Mouse (Mus musculus) hindbrain, embryonic 16.5 days (tissue): ENCODE measurements at regions not wholly inside any gene's neighbourhood (a gene's known extent, or its start where the extent isn't known, plus 50 kb on each side); places are given as distances from the start of the nearest gene placed in this dataset.
A peak's percentile ranks its signal among the peaks of the same experiment; 100 is the strongest.

ENCODE experiments used
- ATAC-seq: fragments of 200-750 bp; cut with Nextera tagmentation; 2 replicates; pipeline ENCODE4 v1.8.0; 2017; ENCODE audit warnings: moderate TSS enrichment, moderate library complexity
- H3K27ac ChIP-seq: fragments of 300-500 bp; sonication (generic); 2 replicates; pipeline ENCODE4 v1.5.1; 2014; ENCODE audit warnings: low read depth, mild to moderate bottlenecking, control low read depth, low read length, moderate library complexity
- H3K27me3 ChIP-seq: fragments of 300-500 bp; sonication (generic); replicated peaks from 2 replicates; pipeline ENCODE4 v1.6.1; 2014; ENCODE audit warnings: low read length; ENCODE audit not compliant: control insufficient read depth, insufficient read depth
- H3K36me3 ChIP-seq: fragments of 300-500 bp; sonication (generic); 2 replicates; pipeline ENCODE4 v1.6.1; 2014; ENCODE audit warnings: mild to moderate bottlenecking, low read length, moderate library complexity, mixed read lengths; ENCODE audit not compliant: control insufficient read depth, insufficient read depth
- H3K4me1 ChIP-seq: fragments of 300-500 bp; sonication (generic); 2 replicates; pipeline ENCODE4 v1.6.1; 2014; ENCODE audit warnings: low read depth, low read length; ENCODE audit not compliant: control insufficient read depth, insufficient read depth
- H3K4me2 ChIP-seq: fragments of 300-500 bp; sonication (generic); 2 replicates; pipeline ENCODE4 v1.6.1; 2014; ENCODE audit warnings: mild to moderate bottlenecking, low read length, control low read depth, moderate library complexity
- H3K4me3 ChIP-seq: fragments of 300-500 bp; sonication (generic); 2 replicates; pipeline ENCODE4 v1.5.1; 2014; ENCODE audit warnings: mild to moderate bottlenecking, low read length, control low read depth, moderate library complexity
- H3K9ac ChIP-seq: fragments of 300-500 bp; sonication (generic); 2 replicates; pipeline ENCODE4 v1.6.1; 2014; ENCODE audit warnings: low read depth, mild to moderate bottlenecking, control low read depth, low read length, moderate library complexity
- H3K9me3 ChIP-seq: fragments of 300-500 bp; sonication (generic); 2 replicates; pipeline ENCODE4 v1.6.1; 2014; ENCODE audit warnings: mild to moderate bottlenecking, low read length, moderate library complexity; ENCODE audit not compliant: control insufficient read depth
- WGBS: fragments of 180-500 bp; shearing (Covaris S2); extraction: QIAGEN DNeasy Blood & Tissue Kit; methylation state at CpG from one replicate; pipeline ENCODE4 v1.1.7; 2014; 5-methylcytosine and 5-hydroxymethylcytosine counted together

DNA sequence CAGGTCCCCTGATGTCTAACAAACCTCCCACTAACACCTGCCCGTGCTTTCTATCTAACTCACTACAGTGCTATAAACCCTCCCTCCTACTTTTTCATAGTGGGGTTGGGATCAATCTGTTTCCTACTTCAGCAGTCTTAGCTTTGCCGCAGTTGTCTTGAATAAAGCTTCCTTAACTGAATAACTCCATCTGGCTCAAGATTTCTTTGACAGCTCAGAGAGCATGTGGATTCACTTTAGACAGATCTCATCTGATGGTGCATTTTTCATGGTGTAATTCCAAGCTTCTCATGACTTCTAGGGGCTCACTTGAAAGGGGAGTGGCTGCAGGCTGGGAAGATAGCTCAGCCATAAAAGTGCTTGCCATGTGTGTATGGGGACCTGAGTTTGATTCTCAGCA is 313.2 kb upstream of the Dpyd start:
- 84% methylated on average over 2 of the region's 2 CpGs for WGBS
- Histone ChIP-seq H3K9ac (no peak overlapping the region), H3K27ac (no peak overlapping the region), H3K4me2 (no peak overlapping the region), H3K36me3 (no peaks in the 10 kb centered on the region), H3K9me3 (no peaks in the 10 kb centered on the region), H3K4me1 (no peaks in the 10 kb centered on the region), H3K27me3 (no peaks in the 10 kb centered on the region), H3K4me3 (no peak overlapping the region)
- no peak for ATAC-seq

- H3K9ac ChIP-seq, result no peak overlapping the region
- no peaks in the 10 kb centered on the region for H3K4me1 ChIP-seq
- H3K4me3 ChIP-seq, result no peak overlapping the region
- H3K4me2 ChIP-seq, result no peak overlapping the region
- no peaks in the 10 kb centered on the region for H3K27me3 ChIP-seq
- H3K36me3 ChIP-seq, result no peaks in the 10 kb centered on the region
- H3K9me3 ChIP-seq, result no peaks in the 10 kb centered on the region
- no peak overlapping the region for H3K27ac ChIP-seq
- no peak for ATAC-seq
Measured at GRCm38 (mm10) chr3:118275917-118276316, 286.0 kb upstream of the Dpyd start.

- Histone ChIP-seq H3K27me3 (no peaks in the 10 kb centered on the region), H3K4me3 (no peak overlapping the region), H3K9ac (no peak overlapping the region), H3K4me2 (no peak overlapping the region), H3K4me1 (no peaks in the 10 kb centered on the region), H3K36me3 (no peaks in the 10 kb centered on the region), H3K27ac (no peak overlapping the region), H3K9me3 (no peaks in the 10 kb centered on the region)
- no peak for ATAC-seq
- 71% methylated on average over 5 of the region's 5 CpGs for WGBS
Measured at GRCm38 (mm10) chr3:118278274-118278673, 283.7 kb upstream of the Dpyd start.

GRCm38 (mm10) chr3:118286946-118287345 is 275.0 kb upstream of the Dpyd start:
- Histone ChIP-seq H3K9ac (no peak overlapping the region), H3K36me3 (no peaks in the 10 kb centered on the region), H3K4me1 (no peaks in the 10 kb centered on the region), H3K27me3 (no peaks in the 10 kb centered on the region), H3K4me2 (no peak overlapping the region), H3K27ac (no peak overlapping the region), H3K9me3 (no peaks in the 10 kb centered on the region), H3K4me3 (no peak overlapping the region)
- ATAC-seq, result no peak
- 57% methylated on average over 3 of the region's 3 CpGs for WGBS

DNA sequence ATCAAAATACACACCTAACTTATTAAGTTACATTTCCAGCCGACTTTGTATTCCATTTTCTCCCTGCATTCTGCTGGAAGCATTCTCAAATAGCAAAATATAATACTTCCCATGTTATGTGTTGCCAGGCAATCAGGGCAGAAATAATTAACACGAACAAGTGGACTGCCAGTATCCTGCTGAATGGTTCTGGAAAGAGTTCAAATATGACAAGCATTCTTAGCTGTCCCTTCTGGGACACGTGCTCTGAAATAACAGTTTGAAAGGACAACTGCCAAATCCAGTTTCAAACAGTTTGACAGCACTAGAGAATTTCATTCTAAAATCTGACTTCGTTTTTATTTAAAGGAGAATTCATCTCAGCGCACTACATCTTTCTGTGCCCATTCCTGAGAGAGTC is 236.8 kb upstream of the Dpyd start:
- Histone ChIP-seq H3K27ac (no peak overlapping the region), H3K4me1 (no peaks in the 10 kb centered on the region), H3K27me3 (no peaks in the 10 kb centered on the region), H3K9ac (no peak overlapping the region), H3K4me3 (no peak overlapping the region), H3K4me2 (no peak overlapping the region), H3K9me3 (no peaks in the 10 kb centered on the region), H3K36me3 (no peaks in the 10 kb centered on the region)
- 54% methylated on average over 5 of the region's 5 CpGs for WGBS
- peak; percentile 63; the same call in 1 of the 2 replicates for ATAC-seq

- no peak overlapping the region for H3K27ac ChIP-seq
- H3K9ac ChIP-seq, result no peak overlapping the region
- no peak overlapping the region for H3K4me2 ChIP-seq
- H3K4me3 ChIP-seq, result no peak overlapping the region
- no peaks in the 10 kb centered on the region for H3K36me3 ChIP-seq
- ATAC-seq, result no peak; the same call in 1 of the 2 replicates
- H3K27me3 ChIP-seq, result no peaks in the 10 kb centered on the region
- no peaks in the 10 kb centered on the region for H3K4me1 ChIP-seq
- H3K9me3 ChIP-seq, result no peaks in the 10 kb centered on the region
- 76% methylated on average over 2 of the region's 2 CpGs for WGBS
Measured at GRCm38 (mm10) chr3:118328237-118328636, 233.7 kb upstream of the Dpyd start.

GRCm38 (mm10) chr3:118329132-118329674 is 232.7 kb upstream of the Dpyd start:
- no peak for ATAC-seq
- Histone ChIP-seq H3K9ac (no peak overlapping the region), H3K27me3 (no peaks in the 10 kb centered on the region), H3K36me3 (no peaks in the 10 kb centered on the region), H3K4me1 (no peaks in the 10 kb centered on the region), H3K27ac (no peak overlapping the region), H3K4me2 (no peak overlapping the region), H3K9me3 (no peaks in the 10 kb centered on the region), H3K4me3 (no peak overlapping the region)
- 83% methylated on average over 5 of the region's 5 CpGs for WGBS

DNA sequence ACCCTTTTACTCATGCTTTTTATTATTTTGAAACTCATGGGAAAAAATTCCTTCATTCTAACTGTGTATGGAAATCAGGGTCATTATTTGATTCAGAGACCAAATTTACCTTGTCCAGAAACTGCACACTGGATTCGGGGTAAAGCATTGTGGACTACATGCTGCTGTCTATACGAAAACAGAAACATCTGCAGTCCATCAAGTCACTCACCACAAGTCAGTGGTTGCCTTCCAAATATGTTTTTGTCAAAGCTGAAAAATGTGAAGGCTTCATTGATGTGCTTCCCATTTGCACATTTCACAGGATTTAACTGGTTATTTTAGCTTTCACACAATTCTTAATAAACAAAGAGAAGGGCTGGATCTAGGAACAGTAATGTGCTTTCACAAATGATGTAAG is 230.4 kb upstream of the Dpyd start:
- H3K4me1 ChIP-seq, result no peaks in the 10 kb centered on the region
- 78% methylated on average over 2 of the region's 2 CpGs for WGBS
- no peak overlapping the region for H3K9ac ChIP-seq
- H3K9me3 ChIP-seq, result no peaks in the 10 kb centered on the region
- H3K4me3 ChIP-seq, result no peak overlapping the region
- no peak overlapping the region for H3K27ac ChIP-seq
- ATAC-seq, result no peak
- H3K27me3 ChIP-seq, result no peaks in the 10 kb centered on the region
- H3K36me3 ChIP-seq, result no peaks in the 10 kb centered on the region
- H3K4me2 ChIP-seq, result no peak overlapping the region

DNA sequence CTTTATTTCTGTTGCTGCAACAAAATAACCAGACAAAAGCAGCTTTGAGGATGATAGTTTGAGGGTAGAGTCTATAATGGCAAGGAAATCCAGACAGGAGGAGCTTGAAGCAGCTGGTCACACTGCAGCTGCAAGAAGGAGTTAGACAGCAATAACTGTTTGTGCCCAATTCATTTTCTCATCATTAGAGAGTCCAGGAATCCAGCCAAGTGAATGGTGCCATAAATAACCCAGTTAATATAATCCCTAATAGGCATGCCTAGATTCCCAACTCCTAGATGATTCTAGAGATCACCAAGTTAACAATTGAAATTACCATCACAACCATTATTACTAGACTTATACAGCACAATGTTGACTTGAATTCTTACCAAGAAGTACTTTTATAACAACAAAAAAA is 223.2 kb upstream of the Dpyd start:
- no peak overlapping the region for H3K4me3 ChIP-seq
- no peak overlapping the region for H3K9ac ChIP-seq
- no peaks in the 10 kb centered on the region for H3K36me3 ChIP-seq
- H3K27me3 ChIP-seq, result no peaks in the 10 kb centered on the region
- ATAC-seq, result no peak
- no peak overlapping the region for H3K4me2 ChIP-seq
- no peak overlapping the region for H3K27ac ChIP-seq
- H3K9me3 ChIP-seq, result no peaks in the 10 kb centered on the region
- no peaks in the 10 kb centered on the region for H3K4me1 ChIP-seq

- Histone ChIP-seq H3K27ac (no peak overlapping the region), H3K4me3 (no peak overlapping the region), H3K4me2 (no peak overlapping the region), H3K4me1 (no peaks in the 10 kb centered on the region), H3K9me3 (no peaks in the 10 kb centered on the region), H3K27me3 (no peaks in the 10 kb centered on the region), H3K36me3 (no peaks in the 10 kb centered on the region), H3K9ac (no peak overlapping the region)
- 73% methylated on average over 5 of the region's 5 CpGs for WGBS
- ATAC-seq, result 0 out of 2 replicates have a peak, but pooled peaks have one; percentile 34
Measured at GRCm38 (mm10) chr3:118361741-118362141, 200.2 kb upstream of the Dpyd start.
